Mouse (Mus musculus): Measurements from ENCODE around the gene Ect2. TPM values are rescaled to one million over a fixed set of nuclear protein-coding genes. Genes with fewer than 3 reads are reported as not detected.

Gene Ect2
- 55.9 and 61.0 TPM in 2 replicates for polyA plus RNA-seq (2014; fragmentation: Nextera tagmentation; extraction: Ambion mirVana)

DNA sequence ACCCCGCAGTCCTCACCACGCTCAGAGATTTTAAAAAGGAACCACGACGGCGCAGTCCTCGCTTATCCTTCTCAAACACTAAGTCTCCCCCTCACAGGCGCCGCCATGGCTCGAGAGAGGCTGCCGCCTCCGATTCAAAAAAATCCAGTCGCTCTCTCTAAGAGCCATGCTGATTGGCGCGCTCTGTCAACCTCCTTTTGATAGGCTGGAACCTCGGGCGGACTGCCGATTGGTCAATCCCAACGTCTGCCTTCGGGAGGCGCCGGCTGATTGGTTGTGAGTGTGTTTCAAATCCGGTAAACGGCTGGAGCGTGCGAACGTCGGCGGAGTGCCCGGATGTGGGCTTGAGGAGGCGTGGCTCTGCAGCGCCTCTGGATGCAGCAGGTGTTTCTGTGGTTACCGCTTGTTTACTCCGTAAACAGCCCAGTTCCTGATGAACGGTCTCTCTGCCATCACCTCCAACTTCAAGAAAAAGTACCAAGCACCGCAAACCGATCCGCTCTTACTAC, at the start of gene Ect2:
Ect2 (minus strand) TSS at position 178 of the 509 bp plus-strand sequence.
- peaks cover 7% of the 10 kb centered on the region; the same call in 1 of the 2 replicates for H3K36me3 ChIP-seq (ENCODE audit: control insufficient read depth, insufficient read depth, low read length)
- H3K4me2 ChIP-seq: peak within 1 kb of the TSS; percentile 69
- H3K4me1 ChIP-seq (ENCODE audit: control insufficient read depth, insufficient read depth, low read length): peaks cover 20% of the 10 kb centered on the region
- under 1% methylated on average over 37 of the region's 37 CpGs for WGBS (ENCODE audit: insufficient replicate concordance)
- peak within 1 kb of the TSS; percentile 87 for H3K4me3 ChIP-seq (ENCODE audit: low read depth, low read length)
- H3K9ac ChIP-seq (ENCODE audit: low read depth, low read length): peak within 1 kb of the TSS; percentile 83
- peak; percentile 99 for ATAC-seq (replicated peaks; ENCODE audit: insufficient number of reproducible peaks, low FRiP score, low TSS enrichment)
- peak within 1 kb of the TSS; percentile 85 for H3K27ac ChIP-seq (ENCODE audit: low read depth, low read length)
- H3K9me3 ChIP-seq (replicated peaks; ENCODE audit: control insufficient read depth, low read length): no peaks in the 10 kb centered on the region
- no peaks in the 10 kb centered on the region for H3K27me3 ChIP-seq (ENCODE audit: control insufficient read depth, insufficient read depth, low read length)

DNA sequence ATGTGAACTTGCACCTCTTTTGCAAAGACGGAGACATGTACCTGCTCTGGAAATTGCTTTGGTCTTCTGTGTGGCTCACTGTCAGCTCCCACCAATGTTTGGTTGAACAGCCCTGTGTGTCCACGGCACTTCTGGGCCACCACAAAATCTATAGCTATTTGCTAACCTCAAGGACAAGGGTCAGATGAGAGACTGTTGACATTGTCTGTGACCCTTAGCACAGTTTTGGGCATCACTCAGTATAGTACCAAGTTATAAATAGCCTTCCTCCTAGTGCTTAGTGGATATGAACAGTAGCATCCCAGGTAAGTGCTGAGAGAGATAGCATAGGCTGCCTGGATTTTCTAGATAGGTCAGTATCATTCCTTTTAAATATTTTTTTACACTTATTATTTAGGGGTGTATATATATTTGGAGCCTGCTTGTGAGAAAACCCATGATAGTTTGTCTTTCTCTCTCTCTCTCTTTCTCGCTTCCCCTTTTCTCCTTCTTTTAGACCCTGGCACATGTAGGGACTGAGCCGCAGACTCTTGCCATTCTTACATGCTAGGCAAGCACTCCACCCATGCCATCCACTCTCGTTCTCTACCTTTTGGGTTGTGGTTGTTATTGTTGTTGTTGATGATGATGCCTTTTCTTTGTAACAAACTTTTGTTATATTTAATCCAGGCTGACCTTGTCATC, 48.2 kb upstream of the Ect2 start:
- H3K36me3 ChIP-seq (ENCODE audit: control insufficient read depth, insufficient read depth, low read length): no peaks in the 10 kb centered on the region
- H3K9me3 ChIP-seq (replicated peaks; ENCODE audit: control insufficient read depth, low read length): no peaks in the 10 kb centered on the region

DNA sequence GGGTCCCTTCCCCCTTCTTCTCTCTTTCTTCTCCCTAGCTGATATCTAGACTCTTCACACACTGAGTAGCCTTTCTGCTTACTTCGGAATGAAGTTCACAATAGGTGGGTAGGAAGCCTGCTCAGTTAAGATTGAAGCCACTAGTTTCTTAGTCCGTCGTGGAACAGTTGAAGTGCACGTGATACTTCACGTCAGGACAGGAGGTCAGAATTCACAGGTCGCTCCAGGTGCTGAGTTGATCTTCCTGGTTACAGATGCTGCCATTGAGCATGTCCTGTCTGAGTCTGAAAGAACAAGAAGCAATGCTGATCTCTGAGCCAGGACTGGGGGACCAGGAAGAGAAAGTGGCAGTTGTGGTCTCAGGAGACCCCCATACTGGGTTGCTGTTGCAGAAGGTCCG, 45.4 kb upstream of the Ect2 start:
- no peaks in the 10 kb centered on the region for H3K36me3 ChIP-seq (ENCODE audit: control insufficient read depth, insufficient read depth, low read length)
- H3K4me3 ChIP-seq (ENCODE audit: low read depth, low read length): no peak overlapping the region
- ATAC-seq (replicated peaks; ENCODE audit: insufficient number of reproducible peaks, low FRiP score, low TSS enrichment): no peak
- no peaks in the 10 kb centered on the region for H3K9me3 ChIP-seq (replicated peaks; ENCODE audit: control insufficient read depth, low read length)
- H3K9ac ChIP-seq (ENCODE audit: low read depth, low read length): no peak overlapping the region
- 79% methylated on average over 7 of the region's 7 CpGs for WGBS (ENCODE audit: insufficient replicate concordance)
- H3K27ac ChIP-seq (ENCODE audit: low read depth, low read length): no peak overlapping the region
- H3K4me1 ChIP-seq (ENCODE audit: control insufficient read depth, insufficient read depth, low read length): peaks cover 6% of the 10 kb centered on the region
- H3K27me3 ChIP-seq (ENCODE audit: control insufficient read depth, insufficient read depth, low read length): no peaks in the 10 kb centered on the region
- no peak overlapping the region for H3K4me2 ChIP-seq

More for the DNA sequence above, 48.2 kb upstream of the Ect2 start:
- Histone ChIP-seq H3K27ac (ENCODE audit: low read depth, low read length) (no peak overlapping the region), H3K9ac (ENCODE audit: low read depth, low read length) (no peak overlapping the region), H3K4me2 (no peak overlapping the region), H3K27me3 (ENCODE audit: control insufficient read depth, insufficient read depth, low read length) (no peaks in the 10 kb centered on the region), H3K4me3 (ENCODE audit: low read depth, low read length) (no peak overlapping the region), H3K4me1 (ENCODE audit: control insufficient read depth, insufficient read depth, low read length) (peaks cover 18% of the 10 kb centered on the region)
- WGBS (ENCODE audit: insufficient replicate concordance): 67% methylated on average over 5 of the region's 5 CpGs
- no peak for ATAC-seq (replicated peaks; ENCODE audit: insufficient number of reproducible peaks, low FRiP score, low TSS enrichment)

DNA sequence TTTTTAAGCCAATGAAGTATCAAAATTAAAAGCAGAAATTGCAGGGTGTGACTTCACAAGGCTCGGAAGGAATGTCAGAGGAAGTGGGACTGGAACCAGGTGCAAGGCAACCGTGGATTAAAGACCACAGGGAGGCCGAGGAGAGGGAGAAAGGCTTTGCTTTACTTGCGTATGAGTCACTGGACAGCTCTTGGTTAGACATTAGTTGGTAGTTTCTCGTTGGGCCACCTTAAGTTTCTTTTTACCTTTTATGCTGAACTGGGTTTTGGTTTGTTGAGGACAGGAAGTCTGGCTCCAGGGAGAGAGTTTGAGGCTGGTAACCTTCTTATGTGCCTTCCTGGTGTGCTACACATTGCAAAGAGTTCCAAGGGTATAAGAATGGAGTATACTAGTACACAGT, 44.1 kb upstream of the Ect2 start:
- H3K9ac ChIP-seq (ENCODE audit: low read depth, low read length): no peak overlapping the region
- WGBS (ENCODE audit: insufficient replicate concordance): 72% methylated on average over 5 of the region's 5 CpGs

DNA sequence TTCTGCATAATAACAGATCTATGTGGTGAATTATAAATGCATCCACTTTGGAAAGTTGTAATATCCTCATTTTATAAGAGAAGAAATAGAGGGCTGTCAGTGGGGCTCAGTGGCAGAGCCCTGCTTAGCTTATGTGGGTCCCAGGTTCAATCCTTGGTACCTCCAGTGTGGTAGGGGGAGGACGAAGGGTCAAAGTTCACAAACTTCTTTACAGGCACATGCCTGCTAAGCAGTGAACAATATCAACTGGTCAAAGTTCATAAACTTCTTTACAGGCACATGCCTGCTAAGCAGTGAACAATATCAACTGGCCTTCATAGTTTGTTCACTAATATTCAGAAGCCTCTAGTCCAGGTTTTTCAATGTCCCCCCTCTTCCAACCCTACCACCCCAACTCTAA, 42.9 kb upstream of the Ect2 start:
- WGBS (ENCODE audit: insufficient replicate concordance): 70% methylated on average over 1 of the region's 1 CpGs
- H3K27ac ChIP-seq (ENCODE audit: low read depth, low read length): no peak overlapping the region
- ATAC-seq (replicated peaks; ENCODE audit: insufficient number of reproducible peaks, low FRiP score, low TSS enrichment): no peak
- H3K36me3 ChIP-seq (ENCODE audit: control insufficient read depth, insufficient read depth, low read length): no peaks in the 10 kb centered on the region
- no peak overlapping the region for H3K9ac ChIP-seq (ENCODE audit: low read depth, low read length)
- no peak overlapping the region for H3K4me3 ChIP-seq (ENCODE audit: low read depth, low read length)
- peaks cover 22% of the 10 kb centered on the region for H3K4me1 ChIP-seq (ENCODE audit: control insufficient read depth, insufficient read depth, low read length)
- no peaks in the 10 kb centered on the region for H3K27me3 ChIP-seq (ENCODE audit: control insufficient read depth, insufficient read depth, low read length)
- no peaks in the 10 kb centered on the region for H3K9me3 ChIP-seq (replicated peaks; ENCODE audit: control insufficient read depth, low read length)
- H3K4me2 ChIP-seq: no peak overlapping the region

More for the DNA sequence above, 44.1 kb upstream of the Ect2 start:
- Histone ChIP-seq H3K4me3 (ENCODE audit: low read depth, low read length) (no peak overlapping the region), H3K4me2 (no peak overlapping the region), H3K27me3 (ENCODE audit: control insufficient read depth, insufficient read depth, low read length) (no peaks in the 10 kb centered on the region), H3K4me1 (ENCODE audit: control insufficient read depth, insufficient read depth, low read length) (peaks cover 13% of the 10 kb centered on the region), H3K9me3 (replicated peaks; ENCODE audit: control insufficient read depth, low read length) (no peaks in the 10 kb centered on the region), H3K36me3 (ENCODE audit: control insufficient read depth, insufficient read depth, low read length) (no peaks in the 10 kb centered on the region), H3K27ac (ENCODE audit: low read depth, low read length) (no peak overlapping the region)
- no peak for ATAC-seq (replicated peaks; ENCODE audit: insufficient number of reproducible peaks, low FRiP score, low TSS enrichment)

DNA sequence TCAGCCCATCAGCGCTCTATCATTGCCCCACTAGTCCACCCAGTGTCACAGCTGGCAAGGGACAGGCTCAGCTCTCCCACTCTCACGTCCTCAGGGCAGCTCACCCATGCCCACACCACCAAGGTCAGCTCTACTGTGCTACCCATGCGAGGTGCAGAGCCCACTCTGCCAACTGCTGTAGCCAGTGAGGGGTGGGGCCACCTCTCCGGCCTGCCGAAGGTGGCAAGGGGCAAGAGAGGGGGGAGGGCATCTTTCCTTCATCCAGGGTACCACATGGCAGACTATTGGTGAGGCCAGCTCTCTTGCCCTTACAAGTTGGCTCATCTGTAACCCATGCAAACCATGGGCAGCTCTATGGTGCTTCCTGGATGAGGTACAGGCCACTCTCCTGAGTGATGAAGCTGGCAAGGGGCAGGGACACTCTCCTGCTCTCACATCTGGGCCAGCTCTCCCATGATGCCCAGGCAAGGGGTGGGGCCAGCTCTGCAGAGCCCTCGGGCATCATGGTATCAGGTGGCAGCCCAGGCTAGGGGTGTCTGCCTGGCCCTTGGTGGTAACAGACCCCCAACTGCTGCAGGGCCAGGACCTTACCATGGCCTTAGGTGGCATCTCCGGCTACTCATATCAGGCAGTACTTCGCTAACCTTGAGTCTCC, 42.0 kb upstream of the Ect2 start:
- Histone ChIP-seq H3K9ac (ENCODE audit: low read depth, low read length) (no peak overlapping the region), H3K36me3 (ENCODE audit: control insufficient read depth, insufficient read depth, low read length) (no peaks in the 10 kb centered on the region), H3K4me3 (ENCODE audit: low read depth, low read length) (no peak overlapping the region), H3K27me3 (ENCODE audit: control insufficient read depth, insufficient read depth, low read length) (no peaks in the 10 kb centered on the region), H3K27ac (ENCODE audit: low read depth, low read length) (no peak overlapping the region), H3K4me1 (ENCODE audit: control insufficient read depth, insufficient read depth, low read length) (peaks cover 19% of the 10 kb centered on the region), H3K4me2 (no peak overlapping the region), H3K9me3 (replicated peaks; ENCODE audit: control insufficient read depth, low read length) (no peaks in the 10 kb centered on the region)
- 86% methylated on average over 8 of the region's 8 CpGs for WGBS (ENCODE audit: insufficient replicate concordance)
- ATAC-seq (replicated peaks; ENCODE audit: insufficient number of reproducible peaks, low FRiP score, low TSS enrichment): no peak

DNA sequence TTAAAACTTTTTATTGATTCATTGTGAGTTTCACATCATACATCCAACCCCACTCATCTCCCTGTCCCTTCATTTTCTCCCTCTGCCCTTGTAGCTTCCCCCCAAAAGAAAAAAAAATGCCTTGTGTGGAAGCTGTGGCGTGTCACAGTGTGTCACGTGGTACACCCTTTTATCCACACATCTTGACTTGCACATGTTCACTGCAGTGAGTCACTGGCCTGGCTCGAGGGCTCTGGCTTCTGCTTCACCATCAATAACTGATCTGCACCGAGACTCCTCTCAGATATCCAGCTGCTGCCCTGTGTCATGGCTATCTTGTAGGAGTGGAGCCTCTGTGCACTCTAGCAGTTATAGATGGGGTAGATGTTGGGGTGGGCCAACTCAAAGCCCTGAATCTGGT, 41.5 kb upstream of the Ect2 start:
- WGBS (ENCODE audit: insufficient replicate concordance): 62% methylated on average over 4 of the region's 4 CpGs
- H3K4me1 ChIP-seq (ENCODE audit: control insufficient read depth, insufficient read depth, low read length): peaks cover 19% of the 10 kb centered on the region
- no peak overlapping the region for H3K4me3 ChIP-seq (ENCODE audit: low read depth, low read length)
- H3K27me3 ChIP-seq (ENCODE audit: control insufficient read depth, insufficient read depth, low read length): no peaks in the 10 kb centered on the region
- no peak overlapping the region for H3K27ac ChIP-seq (ENCODE audit: low read depth, low read length)
- no peak overlapping the region for H3K9ac ChIP-seq (ENCODE audit: low read depth, low read length)
- H3K4me2 ChIP-seq: no peak overlapping the region
- ATAC-seq (replicated peaks; ENCODE audit: insufficient number of reproducible peaks, low FRiP score, low TSS enrichment): no peak
- no peaks in the 10 kb centered on the region for H3K9me3 ChIP-seq (replicated peaks; ENCODE audit: control insufficient read depth, low read length)
- H3K36me3 ChIP-seq (ENCODE audit: control insufficient read depth, insufficient read depth, low read length): no peaks in the 10 kb centered on the region

DNA sequence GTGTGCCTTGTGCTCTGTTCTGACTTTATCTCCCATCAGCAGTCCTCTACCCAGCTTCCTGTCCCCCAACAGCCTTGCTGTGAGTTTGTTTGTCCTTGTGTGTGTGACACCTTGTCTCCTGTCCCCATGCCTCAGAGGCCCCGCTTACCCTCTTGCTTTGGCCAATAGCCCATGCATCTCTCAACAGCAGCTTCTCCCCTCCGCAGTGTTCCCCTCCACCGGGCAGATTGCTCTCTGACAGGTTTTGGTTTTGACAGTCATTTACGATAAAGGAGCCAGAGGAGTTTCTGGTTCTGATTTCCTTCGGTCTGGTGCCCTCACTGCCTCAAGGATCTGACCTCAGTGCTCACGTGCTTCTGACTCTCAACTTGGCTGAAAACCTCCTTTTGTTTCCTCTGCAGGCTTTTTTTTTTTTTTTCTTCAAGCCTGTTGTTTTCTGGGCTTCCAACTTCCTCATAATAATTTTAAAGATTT, 40.2 kb upstream of the Ect2 start:
- Histone ChIP-seq H3K9me3 (replicated peaks; ENCODE audit: control insufficient read depth, low read length) (no peaks in the 10 kb centered on the region), H3K27me3 (ENCODE audit: control insufficient read depth, insufficient read depth, low read length) (no peaks in the 10 kb centered on the region), H3K4me3 (ENCODE audit: low read depth, low read length) (no peak overlapping the region), H3K4me2 (no peak overlapping the region), H3K27ac (ENCODE audit: low read depth, low read length) (peak overlapping the region; percentile 73), H3K9ac (ENCODE audit: low read depth, low read length) (no peak overlapping the region), H3K36me3 (ENCODE audit: control insufficient read depth, insufficient read depth, low read length) (no peaks in the 10 kb centered on the region), H3K4me1 (ENCODE audit: control insufficient read depth, insufficient read depth, low read length) (peaks cover 19% of the 10 kb centered on the region)
- WGBS (ENCODE audit: insufficient replicate concordance): 26% methylated on average over 6 of the region's 6 CpGs
- peak; percentile 50; the same call in 1 of the 2 replicates for ATAC-seq (replicated peaks; ENCODE audit: insufficient number of reproducible peaks, low FRiP score, low TSS enrichment)

All from heart, embryonic 11.5 days (tissue).